Mouse (Mus musculus) CH12F3 (cell line): Measurements from ENCODE around the gene AY761185.

Source experiments
- in situ Hi-C: fragments of 300-500 bp; cut with MboI; formaldehyde crosslinking; loops from 2 replicates; pipeline ENCODE4 v1.14.3; 2020; ENCODE audit warnings: low sequenced_read_pairs

AY761185 gene

GRCm38 (mm10) chr8:20944610-20945009, at the start of gene AY761185:
AY761185 (minus strand) TSS chr8:20944710.
- in situ Hi-C loops = no loop called here

GRCm38 (mm10) chr8:20994042-20994441, 49.5 kb upstream of the AY761185 start:
- in situ Hi-C loops = loop anchor here (25.0 kb wide), 1 partner anchor 968 kb away; the partner anchor contains the start of genes Ccdc70 and Fam90a1a

DNA sequence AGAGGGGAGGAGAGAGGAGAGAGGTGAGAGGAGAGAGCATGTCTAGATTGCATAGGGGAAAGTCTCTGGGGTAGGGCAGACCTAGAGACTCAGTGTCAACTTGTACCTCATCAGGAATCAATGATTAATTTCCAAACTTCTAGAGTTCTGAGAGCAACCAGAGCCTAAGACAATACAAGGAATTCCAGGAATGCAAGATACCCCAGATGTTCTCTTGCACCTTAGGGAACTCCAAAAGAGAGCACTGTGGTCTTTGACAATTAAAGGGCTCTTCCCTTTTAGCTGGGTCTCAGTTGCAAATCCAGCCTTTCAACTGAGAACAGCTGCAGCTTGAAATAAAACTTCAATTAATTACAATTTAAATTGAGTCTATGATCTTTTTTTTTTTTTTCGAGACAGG, 35.3 kb upstream of the AY761185 start:
- in situ Hi-C loops = loop anchor here (25.0 kb wide), 1 partner anchor 982 kb away; the partner anchor contains the start of genes Ccdc70 and Fam90a1a

DNA sequence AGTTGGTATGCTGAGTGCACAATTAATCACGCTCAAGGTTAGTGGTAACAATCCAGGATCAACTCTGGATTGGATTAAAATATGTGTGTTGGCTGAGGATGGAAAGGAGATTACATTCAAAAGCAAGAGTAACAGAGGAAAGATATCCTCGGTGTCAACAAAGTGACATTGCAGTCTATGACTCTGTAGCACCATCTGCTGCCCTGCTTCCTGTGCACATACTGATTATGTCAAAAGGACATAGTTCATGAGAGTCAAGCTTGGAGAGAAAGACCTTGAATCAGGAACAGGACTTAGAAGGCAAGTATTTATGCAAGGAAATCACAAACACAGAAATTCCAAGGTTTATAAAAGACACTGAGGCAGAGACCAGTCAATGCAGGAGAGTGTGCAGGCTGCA, 20.0 kb upstream of the AY761185 start:
- in situ Hi-C loops = no loop called here

DNA sequence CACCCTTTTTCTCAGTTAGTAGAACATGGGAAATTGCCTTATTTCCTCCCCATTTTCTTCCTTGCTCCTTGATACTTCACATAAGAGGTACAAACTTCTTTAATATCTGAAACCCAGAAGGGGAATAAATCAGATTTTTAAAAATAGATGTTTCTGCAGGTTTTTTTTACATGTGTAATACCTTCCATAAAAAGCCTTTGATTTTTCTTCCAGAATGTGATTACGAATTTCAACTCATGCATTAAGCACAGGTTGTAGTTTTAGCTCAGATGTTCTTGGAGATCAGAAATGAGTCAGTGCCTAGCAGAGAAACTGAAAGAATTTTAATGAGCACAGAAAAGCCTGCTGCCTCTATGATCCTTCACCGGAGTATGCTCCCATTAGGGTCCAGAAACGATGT, 22.5 kb downstream of the AY761185 start, which contains the start of gene Gm6040:
Gene Gm6040, minus strand, starts transcription at position 101 of the 400 bp plus-strand sequence.
- in situ Hi-C loops = no loop called here

GRCm38 (mm10) chr8:20912288-20912687, 32.2 kb downstream of the AY761185 start:
- in situ Hi-C loops = no loop called here

GRCm38 (mm10) chr8:20908256-20908655, 36.3 kb downstream of the AY761185 start:
- in situ Hi-C loops = no loop called here

DNA sequence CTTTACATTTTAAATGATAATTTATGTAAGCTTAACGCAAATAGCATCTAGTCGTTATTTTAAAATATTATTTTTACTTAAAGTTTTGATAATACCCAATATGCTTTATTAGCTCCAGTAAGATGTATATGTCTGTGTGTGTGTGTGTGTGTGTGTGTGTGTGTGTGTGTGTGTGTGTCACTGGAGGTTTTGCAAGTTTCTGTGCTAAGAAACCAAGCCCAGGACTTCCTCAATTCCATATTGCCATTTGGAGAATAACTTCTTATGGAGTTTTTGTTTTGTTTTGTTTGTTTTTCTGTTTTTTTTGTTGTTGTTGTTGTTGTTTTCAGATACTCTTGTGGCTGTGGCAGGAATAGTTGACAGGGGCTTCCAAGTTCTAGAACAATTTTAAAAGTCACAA, 37.4 kb downstream of the AY761185 start:
- in situ Hi-C loops = no loop called here

DNA sequence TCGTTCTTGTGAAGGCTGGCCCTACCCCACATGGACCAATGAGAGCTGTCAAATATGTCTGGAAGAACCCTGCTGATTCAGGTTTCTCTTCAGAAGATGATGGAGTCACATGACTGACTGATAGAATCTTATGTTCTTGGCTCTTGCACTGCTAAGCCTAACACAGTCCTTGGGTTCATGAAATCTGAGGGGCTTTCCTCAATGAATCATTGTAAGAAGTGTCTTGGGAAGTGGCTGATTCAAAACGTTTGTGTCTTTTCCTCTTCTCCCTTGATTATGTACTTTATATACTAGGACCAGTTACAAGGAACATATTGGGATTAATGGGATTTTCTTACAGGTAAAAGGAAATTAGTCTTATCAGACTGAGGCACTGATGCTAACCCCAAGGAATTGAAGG, 42.0 kb downstream of the AY761185 start, which contains the start of gene Gm15056:
Gene Gm15056, minus strand, starts transcription at position 101 of the 400 bp plus-strand sequence.
- in situ Hi-C loops = no loop called here
